Mouse (Mus musculus) megakaryocyte, embryonic 14.5 days (primary cell): ENCODE data around the gene Pdgfb. TPM values are rescaled to one million over a fixed set of nuclear protein-coding genes. Genes with fewer than 3 reads are reported as not detected.

ENCODE experiments used
- H3K27me3 ChIP-seq: replicated peaks from 2 replicates; pipeline ENCODE3; 2012; ENCODE audit warnings: inconsistent platforms
- H3K36me3 ChIP-seq: replicated peaks from 2 replicates; pipeline ENCODE3; 2012; ENCODE audit warnings: low read length, inconsistent platforms, mixed read lengths
- H3K4me1 ChIP-seq: 2 replicates; pipeline ENCODE4 v1.6.1; 2012; ENCODE audit warnings: inconsistent platforms
- H3K4me3 ChIP-seq: replicated peaks from 2 replicates; pipeline ENCODE3; 2012; ENCODE audit warnings: moderate library complexity, mild to moderate bottlenecking, inconsistent platforms
- H3K9me3 ChIP-seq: 2 replicates; pipeline ENCODE4 v1.6.1; 2012; ENCODE audit warnings: inconsistent platforms
- FLI1 ChIP-seq: IDR thresholded peaks from 2 replicates; pipeline ENCODE4 v1.6.1; 2012; ENCODE audit warnings: low read length, inconsistent platforms, mixed read lengths
- GATA1 ChIP-seq: IDR thresholded peaks from 3 replicates; pipeline ENCODE4 v1.6.1; 2012; ENCODE audit warnings: mixed read lengths, low read length, inconsistent platforms, borderline replicate concordance
- polyA plus RNA-seq: library from polyadenylated mRNA; stranded (reverse); fragments of >175 nt; gene quantifications from 2 replicates; pipeline ENCODE4 v1.2.3, GENCODE M21; 2012; ENCODE audit warnings: low replicate concordance; ENCODE audit not compliant: insufficient read depth

The Pdgfb gene
- polyA plus RNA-seq, 1 experiment = 107 TPM

- Histone ChIP-seq H3K4me3 (peak overlapping the region; percentile 100), H3K4me1 (peaks cover 78% of the 10 kb centered on the region), H3K9me3 (no peaks in the 10 kb centered on the region), H3K27me3 (no peaks in the 10 kb centered on the region), H3K36me3 (peaks cover 48% of the 10 kb centered on the region)
- TF ChIP-seq FLI1 (no peak), GATA1 (no peak)
Measured at GRCm38 (mm10) chr15:80011194-80011593, 3.6 kb downstream of the Pdgfb start.

- no peak for TF ChIP-seq FLI1
- TF ChIP-seq GATA1 = no peak
- Histone ChIP-seq H3K9me3 (no peaks in the 10 kb centered on the region), H3K4me3 (peak overlapping the region; percentile 100), H3K27me3 (no peaks in the 10 kb centered on the region), H3K36me3 (peaks cover 57% of the 10 kb centered on the region), H3K4me1 (peaks cover 78% of the 10 kb centered on the region)
Measured at GRCm38 (mm10) chr15:80010182-80010558, 4.6 kb downstream of the Pdgfb start.

- Histone ChIP-seq H3K36me3 (peaks cover 62% of the 10 kb centered on the region), H3K4me1 (peaks cover 78% of the 10 kb centered on the region), H3K4me3 (peak overlapping the region; percentile 84), H3K27me3 (no peaks in the 10 kb centered on the region), H3K9me3 (no peaks in the 10 kb centered on the region)
- no peak for TF ChIP-seq FLI1
- TF ChIP-seq GATA1 = no peak
Measured at GRCm38 (mm10) chr15:80009421-80010181, 5.2 kb downstream of the Pdgfb start.

- Histone ChIP-seq H3K4me3 (peak overlapping the region; percentile 51), H3K4me1 (peaks cover 88% of the 10 kb centered on the region), H3K27me3 (no peaks in the 10 kb centered on the region), H3K9me3 (no peaks in the 10 kb centered on the region), H3K36me3 (peaks cover 74% of the 10 kb centered on the region)
- TF ChIP-seq GATA1 = no peak
- TF ChIP-seq FLI1 = no peak
Measured at GRCm38 (mm10) chr15:80008461-80008860, 6.3 kb downstream of the Pdgfb start.

GRCm38 (mm10) chr15:80006156-80006555, 8.6 kb downstream of the Pdgfb start:
- Histone ChIP-seq H3K27me3 (no peaks in the 10 kb centered on the region), H3K4me1 (peaks cover 99% of the 10 kb centered on the region), H3K4me3 (peak overlapping the region; percentile 89), H3K36me3 (peaks cover 90% of the 10 kb centered on the region), H3K9me3 (no peaks in the 10 kb centered on the region)
- TF ChIP-seq FLI1 (0 out of 2 replicates have a peak, but pooled peaks have one; percentile 24), GATA1 (peak; percentile 60; the same call in 1 of the 3 replicates)

DNA sequence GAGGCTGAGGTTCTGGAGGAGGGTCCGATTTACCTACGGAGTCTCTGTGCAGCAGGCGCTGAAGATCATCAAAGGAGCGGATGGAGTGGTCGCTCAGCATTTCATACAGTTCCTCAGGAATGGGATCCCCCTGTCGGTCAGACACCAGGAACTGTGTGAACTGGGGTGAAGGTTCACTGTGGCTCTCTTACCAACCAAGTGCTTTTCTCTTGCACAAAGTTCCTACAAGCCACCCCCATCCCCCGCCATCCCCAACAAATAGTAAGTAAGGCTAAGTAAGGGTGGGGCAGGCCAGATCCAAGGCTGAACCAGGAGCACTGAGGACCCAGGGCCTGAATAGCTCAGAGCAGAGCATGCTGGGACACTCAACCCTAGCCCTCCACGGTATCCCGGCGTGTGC, 9.3 kb downstream of the Pdgfb start:
- Histone ChIP-seq H3K9me3 (no peaks in the 10 kb centered on the region), H3K27me3 (no peaks in the 10 kb centered on the region), H3K4me3 (peak overlapping the region; percentile 89), H3K36me3 (peaks cover 96% of the 10 kb centered on the region), H3K4me1 (peaks cover 99% of the 10 kb centered on the region)
- TF ChIP-seq GATA1 (no peak), FLI1 (no peak)

DNA sequence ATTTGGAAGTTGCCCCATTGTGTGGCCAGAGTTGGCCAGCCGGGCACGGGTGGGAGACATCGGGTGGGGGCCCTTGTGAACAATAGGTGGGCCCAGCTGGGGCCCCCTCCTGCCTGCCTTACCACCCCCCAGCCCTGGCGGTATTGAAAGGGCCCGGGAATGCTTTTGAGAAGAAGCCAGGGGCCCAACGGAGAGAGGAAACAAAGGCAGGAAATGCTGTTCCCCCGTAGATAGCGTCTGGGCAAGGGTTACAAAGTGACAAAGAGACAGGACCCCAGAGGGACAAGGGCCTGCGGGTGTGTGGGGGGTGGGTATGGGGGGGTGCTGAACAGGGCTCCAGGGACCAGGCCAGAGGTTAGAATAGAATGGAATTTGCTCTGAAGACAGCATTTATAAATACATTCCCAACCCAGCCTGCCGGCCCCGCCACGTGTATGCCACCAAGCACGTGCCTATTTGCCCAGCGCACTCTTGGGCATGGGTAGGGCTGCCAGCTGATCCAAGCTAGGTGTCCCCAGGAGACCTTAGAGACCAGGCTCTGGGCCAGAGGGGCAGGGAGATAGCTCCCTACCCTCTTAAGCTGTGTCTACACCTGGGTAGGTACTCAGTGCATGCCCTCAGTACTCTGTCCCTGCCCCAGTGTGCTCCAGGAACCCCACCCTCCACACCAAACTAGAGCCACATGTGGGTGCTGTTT, 10.0 kb downstream of the Pdgfb start:
- Histone ChIP-seq H3K9me3 (no peaks in the 10 kb centered on the region), H3K4me3 (peak overlapping the region; percentile 89), H3K4me1 (peaks cover 99% of the 10 kb centered on the region), H3K27me3 (no peaks in the 10 kb centered on the region), H3K36me3 (peaks cover 96% of the 10 kb centered on the region)
- TF ChIP-seq GATA1 (no peak), FLI1 (no peak)

DNA sequence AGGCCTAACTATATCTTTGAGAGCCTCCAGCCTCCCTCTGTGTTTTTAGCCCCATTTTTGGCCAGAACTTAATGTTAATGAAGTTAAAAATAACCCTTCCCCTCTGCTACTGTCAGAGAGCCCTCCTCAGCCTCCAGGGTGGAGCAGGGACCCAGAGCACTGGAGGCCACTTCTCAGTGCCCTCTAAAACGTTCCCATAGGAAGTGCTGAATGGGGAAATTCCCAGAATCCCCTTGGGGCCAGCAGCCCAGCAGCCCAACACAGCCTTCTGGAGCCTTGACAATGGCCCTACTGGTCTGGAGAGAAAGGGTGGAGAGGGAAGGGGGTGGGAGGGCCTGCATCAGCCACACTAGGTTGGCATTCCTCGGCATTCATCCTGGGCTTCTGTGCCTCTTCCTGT, 11.2 kb downstream of the Pdgfb start:
- Histone ChIP-seq H3K4me3 (peak overlapping the region; percentile 89), H3K9me3 (no peaks in the 10 kb centered on the region), H3K4me1 (peaks cover 93% of the 10 kb centered on the region), H3K36me3 (peaks cover 97% of the 10 kb centered on the region), H3K27me3 (no peaks in the 10 kb centered on the region)
- TF ChIP-seq FLI1 (no peak), GATA1 (no peak)

- TF ChIP-seq GATA1 (no peak), FLI1 (no peak)
- peaks cover 90% of the 10 kb centered on the region for H3K4me1 ChIP-seq
- H3K27me3 ChIP-seq = no peaks in the 10 kb centered on the region
- H3K9me3 ChIP-seq = no peaks in the 10 kb centered on the region
- H3K4me3 ChIP-seq = peak overlapping the region; percentile 23
- H3K36me3 ChIP-seq = peaks cover 97% of the 10 kb centered on the region
Measured at GRCm38 (mm10) chr15:80001601-80002000, 13.2 kb downstream of the Pdgfb start.

- H3K27me3 ChIP-seq = no peaks in the 10 kb centered on the region
- H3K4me1 ChIP-seq = peaks cover 90% of the 10 kb centered on the region
- TF ChIP-seq FLI1 = no peak
- no peak for TF ChIP-seq GATA1
- H3K4me3 ChIP-seq = no peak overlapping the region
- H3K9me3 ChIP-seq = no peaks in the 10 kb centered on the region
- H3K36me3 ChIP-seq = peaks cover 100% of the 10 kb centered on the region
Measured at GRCm38 (mm10) chr15:80000694-80001093, 14.1 kb downstream of the Pdgfb start.
